Mouse (Mus musculus): ENCODE measurements at regions not wholly inside any gene's neighbourhood (a gene's known extent, or its start where the extent isn't known, plus 50 kb on each side); places are given as distances from the start of the nearest gene placed in this dataset.

DNA sequence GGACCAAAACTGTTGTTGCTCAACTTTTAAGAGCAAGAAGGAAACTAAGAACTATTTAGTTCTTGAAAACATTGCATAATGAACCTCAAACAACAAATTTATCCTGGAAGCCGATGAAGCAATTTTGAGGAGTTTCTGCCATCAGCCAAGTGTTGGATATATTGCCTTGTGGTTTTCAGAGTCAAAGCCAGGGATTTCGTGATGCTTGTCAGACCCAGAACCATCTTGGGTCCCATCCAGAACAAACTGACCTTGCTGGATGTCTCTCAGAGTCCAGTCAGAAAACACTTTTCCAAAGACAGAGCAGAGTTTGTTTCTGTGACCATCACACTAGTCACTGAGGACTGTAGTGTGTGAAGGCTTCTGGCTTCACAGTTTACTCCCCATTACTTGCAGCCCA lies 267.8 kb downstream of the Ice1 start:
- 36% methylated on average over 2 of the region's 2 CpGs for WGBS

DNA sequence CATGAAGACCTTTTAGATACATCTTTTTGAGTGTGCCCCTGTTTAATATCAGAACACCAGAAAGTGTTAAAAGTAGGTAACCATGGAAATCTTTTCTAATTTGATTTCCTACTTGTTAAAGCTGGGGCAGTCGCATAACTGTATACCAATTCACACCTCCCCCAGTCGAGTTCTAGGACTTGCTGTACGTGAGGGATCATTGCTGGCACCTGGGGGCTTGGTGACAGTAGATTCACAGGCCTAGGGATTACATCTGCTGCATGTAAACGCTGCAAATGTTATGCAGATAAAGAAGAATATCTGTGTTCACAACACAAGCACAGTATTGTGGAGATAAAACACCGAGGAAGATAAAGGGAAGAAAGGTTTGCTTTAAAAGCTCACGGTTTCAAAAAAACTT lies 256.7 kb downstream of the Ice1 start:
- Histone ChIP-seq H3K27me3 (ENCODE audit: control insufficient read depth, insufficient read depth, low read depth, low read length) (no peaks in the 10 kb centered on the region), H3K4me3 (ENCODE audit: low read length) (no peak overlapping the region), H3K4me1 (replicated peaks; ENCODE audit: control insufficient read depth, insufficient read depth, low read length) (no peaks in the 10 kb centered on the region), H3K4me2 (ENCODE audit: low read depth, low read length) (no peak overlapping the region), H3K9ac (ENCODE audit: low read length) (no peak overlapping the region), H3K27ac (ENCODE audit: low read length) (no peak overlapping the region), H3K9me3 (ENCODE audit: control insufficient read depth, low read length) (no peaks in the 10 kb centered on the region), H3K36me3 (ENCODE audit: control insufficient read depth, insufficient read depth, low read length) (no peaks in the 10 kb centered on the region)
- 47% methylated on average over 6 of the region's 6 CpGs for WGBS
- ATAC-seq (ENCODE audit: low read depth): no peak

More for the DNA sequence above, 267.8 kb downstream of the Ice1 start:
- Histone ChIP-seq H3K36me3 (ENCODE audit: control insufficient read depth, insufficient read depth, low read length) (no peaks in the 10 kb centered on the region), H3K27me3 (ENCODE audit: control insufficient read depth, insufficient read depth, low read depth, low read length) (no peaks in the 10 kb centered on the region), H3K9ac (ENCODE audit: low read length) (no peak overlapping the region), H3K9me3 (ENCODE audit: control insufficient read depth, low read length) (no peaks in the 10 kb centered on the region), H3K4me1 (replicated peaks; ENCODE audit: control insufficient read depth, insufficient read depth, low read length) (no peaks in the 10 kb centered on the region), H3K4me2 (ENCODE audit: low read depth, low read length) (no peak overlapping the region), H3K4me3 (ENCODE audit: low read length) (no peak overlapping the region), H3K27ac (ENCODE audit: low read length) (peak overlapping the region; percentile 12)
- ATAC-seq (ENCODE audit: low read depth): peak; percentile 79

DNA sequence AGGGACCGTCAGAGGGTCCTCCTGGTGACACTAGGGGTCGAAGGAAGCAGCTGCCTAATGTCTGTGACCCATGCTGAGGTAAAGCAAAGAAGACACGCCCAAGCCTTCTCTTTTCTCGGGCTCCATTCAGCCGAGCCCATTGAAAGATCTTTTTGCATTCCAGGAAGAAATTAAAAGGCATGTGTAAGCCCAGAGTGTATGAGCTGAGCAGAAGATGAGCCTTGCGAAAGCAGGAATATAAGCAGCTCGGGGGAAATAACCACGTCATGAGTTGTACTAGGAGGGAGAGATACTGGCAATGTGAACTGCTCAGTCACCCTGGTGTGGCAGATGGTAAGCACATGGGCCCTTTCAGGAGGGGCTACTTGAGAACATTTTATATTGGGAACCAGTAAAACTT lies 252.1 kb downstream of the Ice1 start:
- Histone ChIP-seq H3K27me3 (ENCODE audit: control insufficient read depth, insufficient read depth, low read depth, low read length) (no peaks in the 10 kb centered on the region), H3K4me1 (replicated peaks; ENCODE audit: control insufficient read depth, insufficient read depth, low read length) (no peaks in the 10 kb centered on the region), H3K4me2 (ENCODE audit: low read depth, low read length) (no peak overlapping the region), H3K36me3 (ENCODE audit: control insufficient read depth, insufficient read depth, low read length) (no peaks in the 10 kb centered on the region), H3K9ac (ENCODE audit: low read length) (no peak overlapping the region), H3K27ac (ENCODE audit: low read length) (no peak overlapping the region), H3K4me3 (ENCODE audit: low read length) (no peak overlapping the region), H3K9me3 (ENCODE audit: control insufficient read depth, low read length) (no peaks in the 10 kb centered on the region)
- WGBS: 46% methylated on average over 8 of the region's 8 CpGs
- no peak for ATAC-seq (ENCODE audit: low read depth)

DNA sequence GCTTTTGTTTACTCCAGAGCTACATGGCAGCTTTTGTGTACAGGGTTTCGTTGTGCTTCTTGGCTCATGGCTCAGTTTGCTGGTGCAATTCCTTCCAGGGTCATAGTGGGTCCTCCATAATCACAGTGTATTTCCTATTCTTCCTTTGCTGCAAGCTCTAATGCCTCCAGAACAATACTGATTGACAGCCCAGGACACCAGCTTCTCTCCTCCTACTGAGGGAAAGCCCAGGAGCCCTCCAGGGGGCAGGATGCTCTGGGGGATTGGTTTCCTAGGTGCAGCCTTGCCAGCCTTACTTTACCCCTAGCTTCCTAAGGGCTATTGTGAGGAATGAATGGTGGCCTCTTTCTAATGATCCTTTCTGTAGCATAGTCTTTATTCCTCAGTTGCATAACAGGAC lies 224.6 kb downstream of the Ice1 start:
- no peak overlapping the region for H3K4me3 ChIP-seq (ENCODE audit: low read length)
- 76% methylated on average over 1 of the region's 1 CpGs for WGBS
- H3K36me3 ChIP-seq (ENCODE audit: control insufficient read depth, insufficient read depth, low read length): no peaks in the 10 kb centered on the region
- H3K27me3 ChIP-seq (ENCODE audit: control insufficient read depth, insufficient read depth, low read depth, low read length): no peaks in the 10 kb centered on the region
- no peak overlapping the region for H3K4me2 ChIP-seq (ENCODE audit: low read depth, low read length)
- no peak for ATAC-seq (ENCODE audit: low read depth)
- H3K9me3 ChIP-seq (ENCODE audit: control insufficient read depth, low read length): no peaks in the 10 kb centered on the region
- no peaks in the 10 kb centered on the region for H3K4me1 ChIP-seq (replicated peaks; ENCODE audit: control insufficient read depth, insufficient read depth, low read length)
- H3K27ac ChIP-seq (ENCODE audit: low read length): no peak overlapping the region
- H3K9ac ChIP-seq (ENCODE audit: low read length): no peak overlapping the region

DNA sequence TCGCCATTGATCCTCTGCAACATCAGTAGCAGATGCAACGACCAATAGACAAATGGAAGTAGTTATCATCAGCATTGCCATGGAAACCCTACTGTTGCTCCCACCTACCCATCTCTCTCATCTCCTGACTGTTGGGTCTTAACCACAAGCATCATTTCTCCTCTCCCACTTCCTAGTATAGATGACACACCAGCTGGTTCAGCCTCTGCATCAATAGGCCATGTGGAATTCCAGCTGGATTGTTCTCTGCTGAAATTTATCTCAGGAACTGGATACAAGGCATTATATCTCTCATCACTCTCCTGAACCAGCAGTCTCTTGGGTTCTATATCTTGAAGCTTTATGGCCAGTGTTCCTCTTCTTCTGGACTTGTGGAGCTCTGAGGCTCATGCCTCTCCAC lies 219.3 kb downstream of the Ice1 start:
- no peaks in the 10 kb centered on the region for H3K4me1 ChIP-seq (replicated peaks; ENCODE audit: control insufficient read depth, insufficient read depth, low read length)
- no peak for ATAC-seq (ENCODE audit: low read depth)
- no peak overlapping the region for H3K27ac ChIP-seq (ENCODE audit: low read length)
- H3K4me2 ChIP-seq (ENCODE audit: low read depth, low read length): no peak overlapping the region
- H3K27me3 ChIP-seq (ENCODE audit: control insufficient read depth, insufficient read depth, low read depth, low read length): no peaks in the 10 kb centered on the region
- 90% methylated on average over 2 of the region's 2 CpGs for WGBS
- H3K9me3 ChIP-seq (ENCODE audit: control insufficient read depth, low read length): no peaks in the 10 kb centered on the region
- H3K9ac ChIP-seq (ENCODE audit: low read length): no peak overlapping the region
- no peaks in the 10 kb centered on the region for H3K36me3 ChIP-seq (ENCODE audit: control insufficient read depth, insufficient read depth, low read length)
- no peak overlapping the region for H3K4me3 ChIP-seq (ENCODE audit: low read length)

DNA sequence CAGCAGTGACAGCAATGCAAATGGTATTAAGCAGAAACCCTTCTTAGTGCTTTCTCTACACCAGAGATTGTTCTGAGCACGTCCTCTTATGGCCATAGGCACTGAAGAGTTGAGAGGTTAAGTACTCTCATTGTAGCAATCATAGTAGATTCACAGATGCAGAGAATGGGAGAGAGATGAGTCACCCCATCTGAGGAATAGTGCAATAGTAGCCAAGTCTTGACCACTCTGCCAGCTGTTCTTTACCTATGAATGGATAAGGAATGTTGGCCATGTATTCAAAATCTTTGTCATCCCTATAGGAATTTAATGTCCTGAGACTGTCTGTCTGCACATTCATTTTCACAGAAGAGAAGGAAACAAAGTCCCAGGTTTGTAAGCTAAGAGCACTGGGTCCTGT lies 198.0 kb downstream of the Ice1 start:
- no peaks in the 10 kb centered on the region for H3K36me3 ChIP-seq (ENCODE audit: control insufficient read depth, insufficient read depth, low read length)
- H3K4me2 ChIP-seq (ENCODE audit: low read depth, low read length): no peak overlapping the region
- H3K27ac ChIP-seq (ENCODE audit: low read length): no peak overlapping the region
- WGBS: 44% methylated on average over 1 of the region's 1 CpGs
- H3K4me1 ChIP-seq (replicated peaks; ENCODE audit: control insufficient read depth, insufficient read depth, low read length): no peaks in the 10 kb centered on the region
- no peak overlapping the region for H3K9ac ChIP-seq (ENCODE audit: low read length)
- ATAC-seq (ENCODE audit: low read depth): no peak
- H3K27me3 ChIP-seq (ENCODE audit: control insufficient read depth, insufficient read depth, low read depth, low read length): no peaks in the 10 kb centered on the region
- no peak overlapping the region for H3K4me3 ChIP-seq (ENCODE audit: low read length)
- no peaks in the 10 kb centered on the region for H3K9me3 ChIP-seq (ENCODE audit: control insufficient read depth, low read length)

DNA sequence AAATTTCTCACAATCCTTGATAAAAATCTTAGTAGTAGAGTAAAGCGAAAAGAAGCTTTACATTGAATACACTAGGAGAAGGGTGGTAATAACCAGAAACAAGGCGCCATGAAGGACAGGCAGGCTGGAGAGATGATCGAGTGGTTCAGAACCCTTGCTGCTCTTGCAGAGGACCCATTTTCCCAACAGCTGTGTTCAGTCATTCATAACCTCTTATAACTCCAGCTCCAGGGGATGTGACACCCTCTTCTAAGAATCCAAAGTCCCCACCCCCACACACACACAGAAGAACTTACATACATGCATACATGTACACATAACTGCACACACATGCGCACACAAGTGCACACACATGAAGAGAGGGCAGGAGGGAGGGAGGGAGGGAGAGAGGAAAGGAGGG lies 190.5 kb downstream of the Ice1 start:
- Histone ChIP-seq H3K4me2 (ENCODE audit: low read depth, low read length) (no peak overlapping the region), H3K27ac (ENCODE audit: low read length) (no peak overlapping the region), H3K27me3 (ENCODE audit: control insufficient read depth, insufficient read depth, low read depth, low read length) (no peaks in the 10 kb centered on the region), H3K9ac (ENCODE audit: low read length) (no peak overlapping the region), H3K4me3 (ENCODE audit: low read length) (no peak overlapping the region), H3K36me3 (ENCODE audit: control insufficient read depth, insufficient read depth, low read length) (no peaks in the 10 kb centered on the region), H3K9me3 (ENCODE audit: control insufficient read depth, low read length) (no peaks in the 10 kb centered on the region), H3K4me1 (replicated peaks; ENCODE audit: control insufficient read depth, insufficient read depth, low read length) (no peaks in the 10 kb centered on the region)
- WGBS: 70% methylated on average over 4 of the region's 4 CpGs
- ATAC-seq (ENCODE audit: low read depth): no peak

DNA sequence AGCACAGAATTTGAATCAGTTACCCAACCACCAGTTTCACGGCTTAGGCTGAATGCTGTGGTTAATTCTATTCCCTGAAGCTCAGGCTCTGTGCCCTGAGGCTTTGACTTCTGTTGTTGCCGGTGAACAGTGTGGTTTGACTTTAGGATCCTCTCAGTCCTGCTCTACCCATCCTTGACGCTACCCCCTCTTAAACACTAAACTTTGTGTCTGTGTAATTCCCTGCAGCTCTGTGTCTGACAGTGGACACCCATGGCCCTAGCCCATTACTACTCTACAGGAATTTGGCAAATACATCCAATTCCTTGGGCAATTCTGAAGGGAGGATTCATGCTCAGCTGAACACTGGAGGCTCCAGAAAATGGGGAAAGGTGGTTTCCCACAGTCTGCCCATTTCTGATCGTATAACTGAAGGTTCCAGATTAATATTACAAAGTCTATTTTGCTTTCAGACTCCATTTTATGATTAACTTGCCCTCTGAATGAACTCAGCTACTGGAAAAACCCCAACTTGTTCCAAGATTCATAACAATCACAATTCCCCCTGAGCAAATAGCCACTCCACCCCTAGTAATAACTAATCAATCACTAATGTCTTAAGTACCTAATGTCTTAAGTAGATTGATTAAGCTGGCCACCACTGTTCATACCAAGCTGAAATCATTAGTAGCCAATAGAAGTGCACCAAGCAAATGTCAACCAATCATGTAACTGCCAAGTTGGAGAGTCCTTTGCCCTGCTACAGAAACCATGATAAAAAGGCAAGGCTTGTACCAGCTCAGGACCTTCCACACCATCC lies 182.6 kb downstream of the Ice1 start:
- Histone ChIP-seq H3K27ac (ENCODE audit: low read length) (no peak overlapping the region), H3K36me3 (ENCODE audit: control insufficient read depth, insufficient read depth, low read length) (no peaks in the 10 kb centered on the region), H3K4me3 (ENCODE audit: low read length) (no peak overlapping the region), H3K4me2 (ENCODE audit: low read depth, low read length) (no peak overlapping the region), H3K4me1 (replicated peaks; ENCODE audit: control insufficient read depth, insufficient read depth, low read length) (no peaks in the 10 kb centered on the region), H3K9me3 (ENCODE audit: control insufficient read depth, low read length) (no peaks in the 10 kb centered on the region), H3K27me3 (ENCODE audit: control insufficient read depth, insufficient read depth, low read depth, low read length) (no peaks in the 10 kb centered on the region), H3K9ac (ENCODE audit: low read length) (no peak overlapping the region)
- ATAC-seq (ENCODE audit: low read depth): no peak
- 74% methylated on average over 4 of the region's 4 CpGs for WGBS

DNA sequence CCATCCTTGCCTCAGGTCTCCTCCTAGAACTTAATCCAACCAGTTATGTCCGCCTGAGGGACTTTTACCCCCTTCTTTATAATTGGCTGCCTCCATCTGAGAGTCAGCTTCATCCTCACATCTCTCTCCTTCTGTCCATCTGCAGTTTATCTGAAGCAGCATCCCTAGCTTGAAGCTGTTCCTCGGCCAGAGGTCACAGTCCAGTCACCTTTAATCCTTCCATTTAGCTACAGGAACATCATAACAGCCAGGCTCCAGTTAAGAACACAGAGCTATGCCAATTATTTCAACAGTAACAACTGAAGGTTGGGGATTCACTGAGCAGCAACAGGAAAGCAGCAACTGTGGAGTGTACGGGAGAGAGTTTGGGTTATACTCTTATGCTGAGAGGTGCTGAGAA lies 179.0 kb downstream of the Ice1 start:
- Histone ChIP-seq H3K4me3 (ENCODE audit: low read length) (no peak overlapping the region), H3K36me3 (ENCODE audit: control insufficient read depth, insufficient read depth, low read length) (no peaks in the 10 kb centered on the region), H3K4me1 (replicated peaks; ENCODE audit: control insufficient read depth, insufficient read depth, low read length) (no peaks in the 10 kb centered on the region), H3K27ac (ENCODE audit: low read length) (no peak overlapping the region), H3K9ac (ENCODE audit: low read length) (no peak overlapping the region), H3K27me3 (ENCODE audit: control insufficient read depth, insufficient read depth, low read depth, low read length) (no peaks in the 10 kb centered on the region), H3K9me3 (ENCODE audit: control insufficient read depth, low read length) (no peaks in the 10 kb centered on the region), H3K4me2 (ENCODE audit: low read depth, low read length) (no peak overlapping the region)
- WGBS: 55% methylated on average over 3 of the region's 3 CpGs
- ATAC-seq (ENCODE audit: low read depth): no peak

DNA sequence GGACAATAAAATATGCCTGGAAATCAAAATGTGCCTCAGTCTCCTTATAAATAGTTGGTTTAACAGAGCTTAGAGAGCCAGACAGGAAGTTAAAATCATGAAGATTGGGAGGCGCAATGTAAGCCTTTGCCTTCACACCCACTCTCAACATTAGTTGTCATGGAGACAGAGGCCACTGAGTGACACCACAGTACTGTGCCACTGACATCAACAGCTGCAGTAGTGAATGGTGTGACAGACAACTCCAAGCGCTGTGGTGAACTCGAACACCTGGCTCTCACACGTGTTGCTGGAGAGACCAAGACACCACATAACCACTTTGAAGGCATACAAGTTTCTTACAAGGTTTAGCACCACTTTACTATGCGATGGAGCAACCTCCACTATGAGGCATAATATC lies 172.4 kb downstream of the Ice1 start:
- Histone ChIP-seq H3K4me2 (ENCODE audit: low read depth, low read length) (no peak overlapping the region), H3K27me3 (ENCODE audit: control insufficient read depth, insufficient read depth, low read depth, low read length) (no peaks in the 10 kb centered on the region), H3K36me3 (ENCODE audit: control insufficient read depth, insufficient read depth, low read length) (no peaks in the 10 kb centered on the region), H3K4me1 (replicated peaks; ENCODE audit: control insufficient read depth, insufficient read depth, low read length) (no peaks in the 10 kb centered on the region), H3K27ac (ENCODE audit: low read length) (no peak overlapping the region), H3K9ac (ENCODE audit: low read length) (no peak overlapping the region), H3K4me3 (ENCODE audit: low read length) (no peak overlapping the region), H3K9me3 (ENCODE audit: control insufficient read depth, low read length) (no peaks in the 10 kb centered on the region)
- no peak for ATAC-seq (ENCODE audit: low read depth)
- 61% methylated on average over 5 of the region's 5 CpGs for WGBS

Measured in lung, embryonic 16.5 days (tissue).